Mouse (Mus musculus): ENCODE results near the gene CN725425. TPM values are rescaled to one million over a fixed set of nuclear protein-coding genes. Genes with fewer than 3 reads are reported as not detected.

CN725425 gene
- polyA plus RNA-seq, 1 experiment: not detected

- H3K4me3 ChIP-seq (replicated peaks): no peak overlapping the region
- no peaks in the 10 kb centered on the region for H3K27me3 ChIP-seq (ENCODE audit: control insufficient read depth)
- no peaks in the 10 kb centered on the region for H3K36me3 ChIP-seq (ENCODE audit: control insufficient read depth)
- H3K4me1 ChIP-seq (ENCODE audit: control insufficient read depth): no peaks in the 10 kb centered on the region
- TF ChIP-seq GATA1 (IDR thresholded peaks at IDR 0.05; ENCODE audit: low read length) (no peak), TAL1 (IDR thresholded peaks at IDR 0.05; ENCODE audit: low read length) (no peak)
- no peaks in the 10 kb centered on the region for H3K9me3 ChIP-seq (ENCODE audit: control insufficient read depth, low read length)
Observed at GRCm38 (mm10) chr15:91172193-91172592, 27.1 kb upstream of the CN725425 start.

- H3K9me3 ChIP-seq (ENCODE audit: control insufficient read depth, low read length): no peaks in the 10 kb centered on the region
- H3K27me3 ChIP-seq (ENCODE audit: control insufficient read depth): no peaks in the 10 kb centered on the region
- no peak overlapping the region for H3K4me3 ChIP-seq (replicated peaks)
- H3K4me1 ChIP-seq (ENCODE audit: control insufficient read depth): no peaks in the 10 kb centered on the region
- TF ChIP-seq TAL1 (IDR thresholded peaks at IDR 0.05; ENCODE audit: low read length) (no peak), GATA1 (IDR thresholded peaks at IDR 0.05; ENCODE audit: low read length) (no peak)
- no peaks in the 10 kb centered on the region for H3K36me3 ChIP-seq (ENCODE audit: control insufficient read depth)
Observed at GRCm38 (mm10) chr15:91178656-91179314, 20.5 kb upstream of the CN725425 start.

GRCm38 (mm10) chr15:91179911-91180622 lies 19.2 kb upstream of the CN725425 start:
- H3K4me1 ChIP-seq (ENCODE audit: control insufficient read depth): no peaks in the 10 kb centered on the region
- H3K36me3 ChIP-seq (ENCODE audit: control insufficient read depth): no peaks in the 10 kb centered on the region
- H3K9me3 ChIP-seq (ENCODE audit: control insufficient read depth, low read length): no peaks in the 10 kb centered on the region
- H3K4me3 ChIP-seq (replicated peaks): no peak overlapping the region
- no peak for TF ChIP-seq TAL1 (IDR thresholded peaks at IDR 0.05; ENCODE audit: low read length)
- no peak for TF ChIP-seq GATA1 (IDR thresholded peaks at IDR 0.05; ENCODE audit: low read length)
- no peaks in the 10 kb centered on the region for H3K27me3 ChIP-seq (ENCODE audit: control insufficient read depth)

GRCm38 (mm10) chr15:91186358-91186757 lies 12.9 kb upstream of the CN725425 start:
- TF ChIP-seq TAL1 (IDR thresholded peaks at IDR 0.05; ENCODE audit: low read length): no peak
- TF ChIP-seq GATA1 (IDR thresholded peaks at IDR 0.05; ENCODE audit: low read length): no peak
- H3K36me3 ChIP-seq (ENCODE audit: control insufficient read depth): no peaks in the 10 kb centered on the region
- peaks cover 10% of the 10 kb centered on the region for H3K27me3 ChIP-seq (ENCODE audit: control insufficient read depth)
- no peaks in the 10 kb centered on the region for H3K9me3 ChIP-seq (ENCODE audit: control insufficient read depth, low read length)
- H3K4me1 ChIP-seq (ENCODE audit: control insufficient read depth): peaks cover 2% of the 10 kb centered on the region
- no peak overlapping the region for H3K4me3 ChIP-seq (replicated peaks)

GRCm38 (mm10) chr15:91190026-91190425 lies 9.3 kb upstream of the CN725425 start:
- TF ChIP-seq TAL1 (IDR thresholded peaks at IDR 0.05; ENCODE audit: low read length) (no peak), GATA1 (IDR thresholded peaks at IDR 0.05; ENCODE audit: low read length) (no peak)
- no peak overlapping the region for H3K4me3 ChIP-seq (replicated peaks)
- no peaks in the 10 kb centered on the region for H3K9me3 ChIP-seq (ENCODE audit: control insufficient read depth, low read length)
- peaks cover 23% of the 10 kb centered on the region for H3K4me1 ChIP-seq (ENCODE audit: control insufficient read depth)
- H3K36me3 ChIP-seq (ENCODE audit: control insufficient read depth): no peaks in the 10 kb centered on the region
- peaks cover 13% of the 10 kb centered on the region for H3K27me3 ChIP-seq (ENCODE audit: control insufficient read depth)

GRCm38 (mm10) chr15:91190519-91191207 lies 8.6 kb upstream of the CN725425 start:
- TF ChIP-seq TAL1 (IDR thresholded peaks at IDR 0.05; ENCODE audit: low read length): no peak
- no peak for TF ChIP-seq GATA1 (IDR thresholded peaks at IDR 0.05; ENCODE audit: low read length)
- Histone ChIP-seq H3K27me3 (ENCODE audit: control insufficient read depth) (peaks cover 13% of the 10 kb centered on the region), H3K36me3 (ENCODE audit: control insufficient read depth) (no peaks in the 10 kb centered on the region), H3K9me3 (ENCODE audit: control insufficient read depth, low read length) (no peaks in the 10 kb centered on the region), H3K4me3 (replicated peaks) (peak overlapping the region; percentile 25), H3K4me1 (ENCODE audit: control insufficient read depth) (peaks cover 23% of the 10 kb centered on the region)

- H3K9me3 ChIP-seq (ENCODE audit: control insufficient read depth, low read length): no peaks in the 10 kb centered on the region
- no peak for TF ChIP-seq GATA1 (IDR thresholded peaks at IDR 0.05; ENCODE audit: low read length)
- no peak for TF ChIP-seq TAL1 (IDR thresholded peaks at IDR 0.05; ENCODE audit: low read length)
- peak within 1 kb of the TSS; percentile 58 for H3K4me3 ChIP-seq (replicated peaks)
- H3K36me3 ChIP-seq (ENCODE audit: control insufficient read depth): no peaks in the 10 kb centered on the region
- peaks cover 13% of the 10 kb centered on the region for H3K27me3 ChIP-seq (ENCODE audit: control insufficient read depth)
- H3K4me1 ChIP-seq (ENCODE audit: control insufficient read depth): peaks cover 23% of the 10 kb centered on the region
Observed at GRCm38 (mm10) chr15:91191412-91192222, 7.7 kb upstream of the CN725425 start, which contains the start of gene Abcd2. Gene Abcd2, minus strand, starts transcription at chr15:91191799.

GRCm38 (mm10) chr15:91192223-91192598 lies 7.1 kb upstream of the CN725425 start:
- no peaks in the 10 kb centered on the region for H3K36me3 ChIP-seq (ENCODE audit: control insufficient read depth)
- peaks cover 23% of the 10 kb centered on the region for H3K4me1 ChIP-seq (ENCODE audit: control insufficient read depth)
- H3K9me3 ChIP-seq (ENCODE audit: control insufficient read depth, low read length): no peaks in the 10 kb centered on the region
- H3K27me3 ChIP-seq (ENCODE audit: control insufficient read depth): peaks cover 13% of the 10 kb centered on the region
- no peak for TF ChIP-seq GATA1 (IDR thresholded peaks at IDR 0.05; ENCODE audit: low read length)
- no peak for TF ChIP-seq TAL1 (IDR thresholded peaks at IDR 0.05; ENCODE audit: low read length)
- peak overlapping the region; percentile 58 for H3K4me3 ChIP-seq (replicated peaks)

Measured in erythroblast, embryonic 14.5 days (primary cell).